Mouse (Mus musculus): ENCODE data around the gene Noxo1. TPM values are rescaled to one million over a fixed set of nuclear protein-coding genes. Genes with fewer than 3 reads are reported as not detected.

The Noxo1 gene
- polyA plus RNA-seq, 1 experiment: 0.34 TPM

GRCm38 (mm10) chr17:24650070-24650616 lies 45.9 kb upstream of the Noxo1 start, which contains the start of gene Slc9a3r2:
Slc9a3r2 (minus strand) TSS chr17:24650327.
- TF ChIP-seq FOSL1 (IDR thresholded peaks at IDR 0.05; ENCODE audit: insufficient read depth, low read length, poor library complexity, severe bottlenecking) (no peak), CTCF (IDR thresholded peaks at IDR 0.05; ENCODE audit: control insufficient read depth, insufficient read depth, insufficient read length) (no peak), MYOD1 (IDR thresholded peaks at IDR 0.05; ENCODE audit: control insufficient read depth, insufficient read length, low read depth) (no peak), USF1 (IDR thresholded peaks at IDR 0.05; ENCODE audit: low read depth) (no peak), CEBPB (IDR thresholded peaks at IDR 0.05; ENCODE audit: low read depth) (no peak), MYOG (IDR thresholded peaks at IDR 0.05; ENCODE audit: control insufficient read depth, extremely low read depth, insufficient read length) (no peak), MAX (IDR thresholded peaks at IDR 0.05) (no peak)

GRCm38 (mm10) chr17:24650766-24651165 lies 45.3 kb upstream of the Noxo1 start:
- peaks cover 4% of the 10 kb centered on the region for H3K27me3 ChIP-seq (ENCODE audit: control insufficient read depth, insufficient read depth, insufficient read length)

More at GRCm38 (mm10) chr17:24650070-24650616, 45.9 kb upstream of the Noxo1 start, which contains the start of gene Slc9a3r2:
- H3K79me2 ChIP-seq (ENCODE audit: control insufficient read depth, insufficient read depth): no peaks in the 10 kb centered on the region
- peaks cover 4% of the 10 kb centered on the region for H3K27me3 ChIP-seq (ENCODE audit: control insufficient read depth, insufficient read depth, insufficient read length)
- peak within 1 kb of the TSS; percentile 23 for H3K4me3 ChIP-seq (ENCODE audit: insufficient read depth, poor library complexity, severe bottlenecking)
- no peaks in the 10 kb centered on the region for H3K79me3 ChIP-seq (ENCODE audit: low read depth)
- H3K36me3 ChIP-seq (ENCODE audit: control insufficient read depth, insufficient read depth): no peaks in the 10 kb centered on the region
- peak within 1 kb of the TSS; percentile 73 for H3ac ChIP-seq (ENCODE audit: control insufficient read depth, insufficient read length, low read depth)

GRCm38 (mm10) chr17:24651835-24652234 lies 44.2 kb upstream of the Noxo1 start:
- no peaks in the 10 kb centered on the region for H3K79me3 ChIP-seq (ENCODE audit: low read depth)
- H3K36me3 ChIP-seq (ENCODE audit: control insufficient read depth, insufficient read depth): no peaks in the 10 kb centered on the region
- no peaks in the 10 kb centered on the region for H3K79me2 ChIP-seq (ENCODE audit: control insufficient read depth, insufficient read depth)
- H3ac ChIP-seq (ENCODE audit: control insufficient read depth, insufficient read length, low read depth): no peak overlapping the region
- no peak overlapping the region for H3K4me3 ChIP-seq (ENCODE audit: insufficient read depth, poor library complexity, severe bottlenecking)
- TF ChIP-seq CTCF (IDR thresholded peaks at IDR 0.05; ENCODE audit: control insufficient read depth, insufficient read depth, insufficient read length): no peak
- TF ChIP-seq MYOG (IDR thresholded peaks at IDR 0.05; ENCODE audit: control insufficient read depth, extremely low read depth, insufficient read length): no peak
- no peak for TF ChIP-seq MYOD1 (IDR thresholded peaks at IDR 0.05; ENCODE audit: control insufficient read depth, insufficient read length, low read depth)
- TF ChIP-seq CEBPB (IDR thresholded peaks at IDR 0.05; ENCODE audit: low read depth): no peak
- no peak for TF ChIP-seq FOSL1 (IDR thresholded peaks at IDR 0.05; ENCODE audit: insufficient read depth, low read length, poor library complexity, severe bottlenecking)
- TF ChIP-seq USF1 (IDR thresholded peaks at IDR 0.05; ENCODE audit: low read depth): no peak
- no peak for TF ChIP-seq MAX (IDR thresholded peaks at IDR 0.05)
- H3K27me3 ChIP-seq (ENCODE audit: control insufficient read depth, insufficient read depth, insufficient read length): peaks cover 4% of the 10 kb centered on the region

More at GRCm38 (mm10) chr17:24650766-24651165, 45.3 kb upstream of the Noxo1 start:
- Histone ChIP-seq H3K79me2 (ENCODE audit: control insufficient read depth, insufficient read depth) (no peaks in the 10 kb centered on the region), H3K79me3 (ENCODE audit: low read depth) (no peaks in the 10 kb centered on the region), H3K36me3 (ENCODE audit: control insufficient read depth, insufficient read depth) (no peaks in the 10 kb centered on the region), H3K4me3 (ENCODE audit: insufficient read depth, poor library complexity, severe bottlenecking) (no peak overlapping the region), H3ac (ENCODE audit: control insufficient read depth, insufficient read length, low read depth) (no peak overlapping the region)
- no peak for TF ChIP-seq MYOD1 (IDR thresholded peaks at IDR 0.05; ENCODE audit: control insufficient read depth, insufficient read length, low read depth)
- TF ChIP-seq MAX (IDR thresholded peaks at IDR 0.05): no peak
- TF ChIP-seq CTCF (IDR thresholded peaks at IDR 0.05; ENCODE audit: control insufficient read depth, insufficient read depth, insufficient read length): no peak
- no peak for TF ChIP-seq FOSL1 (IDR thresholded peaks at IDR 0.05; ENCODE audit: insufficient read depth, low read length, poor library complexity, severe bottlenecking)
- TF ChIP-seq CEBPB (IDR thresholded peaks at IDR 0.05; ENCODE audit: low read depth): no peak
- TF ChIP-seq USF1 (IDR thresholded peaks at IDR 0.05; ENCODE audit: low read depth): no peak
- TF ChIP-seq MYOG (IDR thresholded peaks at IDR 0.05; ENCODE audit: control insufficient read depth, extremely low read depth, insufficient read length): no peak

GRCm38 (mm10) chr17:24653967-24654710 lies 41.9 kb upstream of the Noxo1 start:
- Histone ChIP-seq H3K27me3 (ENCODE audit: control insufficient read depth, insufficient read depth, insufficient read length) (peaks cover 17% of the 10 kb centered on the region), H3K36me3 (ENCODE audit: control insufficient read depth, insufficient read depth) (no peaks in the 10 kb centered on the region), H3K4me3 (ENCODE audit: insufficient read depth, poor library complexity, severe bottlenecking) (no peak overlapping the region), H3ac (ENCODE audit: control insufficient read depth, insufficient read length, low read depth) (no peak overlapping the region), H3K79me2 (ENCODE audit: control insufficient read depth, insufficient read depth) (no peaks in the 10 kb centered on the region), H3K79me3 (ENCODE audit: low read depth) (no peaks in the 10 kb centered on the region)
- no peak for TF ChIP-seq MYOG (IDR thresholded peaks at IDR 0.05; ENCODE audit: control insufficient read depth, extremely low read depth, insufficient read length)
- no peak for TF ChIP-seq MYOD1 (IDR thresholded peaks at IDR 0.05; ENCODE audit: control insufficient read depth, insufficient read length, low read depth)
- TF ChIP-seq CEBPB (IDR thresholded peaks at IDR 0.05; ENCODE audit: low read depth): no peak
- TF ChIP-seq CTCF (IDR thresholded peaks at IDR 0.05; ENCODE audit: control insufficient read depth, insufficient read depth, insufficient read length): peak; percentile 82

GRCm38 (mm10) chr17:24654969-24655368 lies 41.1 kb upstream of the Noxo1 start:
- no peaks in the 10 kb centered on the region for H3K79me3 ChIP-seq (ENCODE audit: low read depth)
- no peaks in the 10 kb centered on the region for H3K79me2 ChIP-seq (ENCODE audit: control insufficient read depth, insufficient read depth)
- TF ChIP-seq MAX (IDR thresholded peaks at IDR 0.05) (no peak), MYOD1 (IDR thresholded peaks at IDR 0.05; ENCODE audit: control insufficient read depth, insufficient read length, low read depth) (no peak), CTCF (IDR thresholded peaks at IDR 0.05; ENCODE audit: control insufficient read depth, insufficient read depth, insufficient read length) (no peak), MYOG (IDR thresholded peaks at IDR 0.05; ENCODE audit: control insufficient read depth, extremely low read depth, insufficient read length) (no peak), USF1 (IDR thresholded peaks at IDR 0.05; ENCODE audit: low read depth) (no peak), CEBPB (IDR thresholded peaks at IDR 0.05; ENCODE audit: low read depth) (no peak), FOSL1 (IDR thresholded peaks at IDR 0.05; ENCODE audit: insufficient read depth, low read length, poor library complexity, severe bottlenecking) (no peak)
- peaks cover 21% of the 10 kb centered on the region for H3K27me3 ChIP-seq (ENCODE audit: control insufficient read depth, insufficient read depth, insufficient read length)
- no peak overlapping the region for H3K4me3 ChIP-seq (ENCODE audit: insufficient read depth, poor library complexity, severe bottlenecking)
- no peak overlapping the region for H3ac ChIP-seq (ENCODE audit: control insufficient read depth, insufficient read length, low read depth)
- H3K36me3 ChIP-seq (ENCODE audit: control insufficient read depth, insufficient read depth): no peaks in the 10 kb centered on the region

All from C2C12 (cell line).